Mouse (Mus musculus): Measurements from ENCODE around the gene Zfp986. TPM values are rescaled to one million over a fixed set of nuclear protein-coding genes. Genes with fewer than 3 reads are reported as not detected.
"Not testable (repeated sequence)": the region's sequence is repeated elsewhere in the genome, so short reads cannot be mapped to it uniquely, and the experiment has no call there.

The Zfp986 gene
- not detected for polyA plus RNA-seq (2017; shearing (Covaris generic))

- ATAC-seq = not testable (repeated sequence)
Observed at GRCm38 (mm10) chr4:145868494-145868893, at the start of gene Zfp986. Gene Zfp986 (plus strand): TSS chr4:145868794.

- not testable (repeated sequence) for ATAC-seq
Observed at GRCm38 (mm10) chr4:145819946-145820345, 48.6 kb upstream of the Zfp986 start.

- not testable (repeated sequence) for ATAC-seq
Observed at GRCm38 (mm10) chr4:145825606-145826005, 43.0 kb upstream of the Zfp986 start.

- ATAC-seq = not testable (repeated sequence)
Observed at GRCm38 (mm10) chr4:145831328-145832062, 37.1 kb upstream of the Zfp986 start.

- not testable (repeated sequence) for ATAC-seq
Observed at GRCm38 (mm10) chr4:145836300-145836862, 32.2 kb upstream of the Zfp986 start.

GRCm38 (mm10) chr4:145836863-145837440 lies 31.6 kb upstream of the Zfp986 start:
- not testable (repeated sequence) for ATAC-seq

- ATAC-seq = not testable (repeated sequence)
Observed at GRCm38 (mm10) chr4:145846793-145847192, 21.8 kb upstream of the Zfp986 start.

GRCm38 (mm10) chr4:145848183-145848890 lies 20.3 kb upstream of the Zfp986 start:
- not testable (repeated sequence) for ATAC-seq

GRCm38 (mm10) chr4:145848891-145849214 lies 19.7 kb upstream of the Zfp986 start:
- not testable (repeated sequence) for ATAC-seq

- not testable (repeated sequence) for ATAC-seq
Observed at GRCm38 (mm10) chr4:145851421-145851820, 17.2 kb upstream of the Zfp986 start.

- not testable (repeated sequence) for ATAC-seq
Observed at GRCm38 (mm10) chr4:145863872-145864271, 4.7 kb upstream of the Zfp986 start.

Other genes starting within 250 kb of the Zfp986 start
- under 1 TPM in 1 of 2 experiments, not detected in 1; 0.25 TPM for gene Zfp980, start 198.1 kb upstream of the Zfp986 start, polyA plus RNA-seq (2017; shearing (Covaris generic))
- gene Zfp987, start 228.5 kb downstream of the Zfp986 start, polyA plus RNA-seq (2017; shearing (Covaris generic)) = 1 to 10 TPM; 2.2 to 4.5 TPM